Mouse (Mus musculus): Measurements from ENCODE around the gene Hrh1. TPM values are rescaled to one million over a fixed set of nuclear protein-coding genes. Genes with fewer than 3 reads are reported as not detected.

Hrh1 gene
- polyA plus RNA-seq, 1 experiment from 2014 or later = 1.9 TPM

DNA sequence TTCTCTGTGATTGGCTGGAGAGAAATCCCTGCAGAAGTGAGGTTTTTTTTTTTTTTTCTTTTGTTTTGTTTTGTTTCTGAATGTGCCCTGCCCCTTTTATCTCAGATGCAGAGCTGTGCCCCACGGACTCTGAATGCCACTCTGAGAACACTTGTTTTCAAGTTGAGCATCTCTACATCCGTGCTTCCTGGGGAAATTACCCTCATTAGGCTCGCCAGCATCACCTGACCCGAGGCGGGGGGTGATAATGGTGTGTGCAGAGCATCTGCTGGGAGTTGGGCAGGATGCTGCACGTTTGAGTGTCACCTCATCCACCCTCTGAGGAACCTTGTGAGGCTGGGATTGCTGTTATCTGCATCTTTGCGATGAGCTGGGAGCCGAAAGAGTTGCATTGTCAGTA is 14.2 kb downstream of the Hrh1 start:
- no peak overlapping the region for H3K27ac ChIP-seq (ENCODE audit: low read depth, low read length)
- no peak overlapping the region for H3K4me2 ChIP-seq (ENCODE audit: low read length)
- H3K9me3 ChIP-seq (ENCODE audit: control insufficient read depth, low read length) = no peaks in the 10 kb centered on the region
- 57% methylated on average over 8 of the region's 8 CpGs for WGBS
- H3K4me1 ChIP-seq (ENCODE audit: control insufficient read depth, insufficient read depth, low read depth, low read length) = no peaks in the 10 kb centered on the region; the same call in 1 of the 2 replicates
- no peak overlapping the region for H3K4me3 ChIP-seq (ENCODE audit: low read length)
- no peak overlapping the region for H3K9ac ChIP-seq (ENCODE audit: low read depth, low read length)
- H3K36me3 ChIP-seq (ENCODE audit: control insufficient read depth, insufficient read depth, low read length) = no peaks in the 10 kb centered on the region
- ATAC-seq = no peak
- no peaks in the 10 kb centered on the region for H3K27me3 ChIP-seq (replicated peaks; ENCODE audit: control insufficient read depth, insufficient read depth, low read length)

GRCm38 (mm10) chr6:114414510-114414909 is 16.8 kb downstream of the Hrh1 start:
- Histone ChIP-seq H3K9me3 (ENCODE audit: control insufficient read depth, low read length) (no peaks in the 10 kb centered on the region), H3K27me3 (replicated peaks; ENCODE audit: control insufficient read depth, insufficient read depth, low read length) (no peaks in the 10 kb centered on the region), H3K4me1 (ENCODE audit: control insufficient read depth, insufficient read depth, low read depth, low read length) (no peaks in the 10 kb centered on the region; the same call in 1 of the 2 replicates), H3K4me2 (ENCODE audit: low read length) (no peak overlapping the region), H3K36me3 (ENCODE audit: control insufficient read depth, insufficient read depth, low read length) (no peaks in the 10 kb centered on the region), H3K4me3 (ENCODE audit: low read length) (no peak overlapping the region), H3K27ac (ENCODE audit: low read depth, low read length) (no peak overlapping the region), H3K9ac (ENCODE audit: low read depth, low read length) (no peak overlapping the region)
- 30% methylated on average over 8 of the region's 8 CpGs for WGBS
- ATAC-seq = peak; percentile 69

GRCm38 (mm10) chr6:114418037-114418436 is 20.3 kb downstream of the Hrh1 start:
- Histone ChIP-seq H3K27ac (ENCODE audit: low read depth, low read length) (no peak overlapping the region), H3K4me2 (ENCODE audit: low read length) (no peak overlapping the region), H3K9me3 (ENCODE audit: control insufficient read depth, low read length) (no peaks in the 10 kb centered on the region), H3K9ac (ENCODE audit: low read depth, low read length) (no peak overlapping the region), H3K36me3 (ENCODE audit: control insufficient read depth, insufficient read depth, low read length) (no peaks in the 10 kb centered on the region), H3K27me3 (replicated peaks; ENCODE audit: control insufficient read depth, insufficient read depth, low read length) (no peaks in the 10 kb centered on the region), H3K4me1 (ENCODE audit: control insufficient read depth, insufficient read depth, low read depth, low read length) (no peaks in the 10 kb centered on the region; the same call in 1 of the 2 replicates), H3K4me3 (ENCODE audit: low read length) (no peak overlapping the region)
- no peak for ATAC-seq
- 72% methylated on average over 2 of the region's 2 CpGs for WGBS

DNA sequence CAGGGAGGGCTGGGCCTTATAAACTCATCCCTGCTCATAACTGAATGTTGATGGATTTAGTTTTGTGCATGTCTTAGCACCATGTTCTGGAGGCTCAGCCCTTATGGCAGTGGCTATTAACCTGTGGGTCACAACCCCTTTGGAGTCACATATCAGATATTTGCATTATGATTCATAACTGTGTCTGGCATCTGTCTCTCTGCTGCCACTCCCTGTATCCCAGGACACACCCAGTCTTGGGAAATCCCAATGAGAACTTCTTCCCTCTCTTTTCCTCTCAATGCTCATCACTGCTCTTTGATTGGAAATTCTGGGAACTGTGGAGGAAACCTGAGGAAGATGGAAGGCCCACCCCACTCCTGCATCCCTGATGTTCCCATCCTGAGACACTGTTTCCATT is 23.3 kb downstream of the Hrh1 start:
- no peak overlapping the region for H3K9ac ChIP-seq (ENCODE audit: low read depth, low read length)
- H3K4me3 ChIP-seq (ENCODE audit: low read length) = no peak overlapping the region
- H3K4me1 ChIP-seq (ENCODE audit: control insufficient read depth, insufficient read depth, low read depth, low read length) = no peaks in the 10 kb centered on the region
- no peak overlapping the region for H3K4me2 ChIP-seq (ENCODE audit: low read length)
- no peaks in the 10 kb centered on the region for H3K27me3 ChIP-seq (replicated peaks; ENCODE audit: control insufficient read depth, insufficient read depth, low read length)
- H3K27ac ChIP-seq (ENCODE audit: low read depth, low read length) = no peak overlapping the region
- no peak for ATAC-seq
- no peaks in the 10 kb centered on the region for H3K36me3 ChIP-seq (ENCODE audit: control insufficient read depth, insufficient read depth, low read length)
- no peaks in the 10 kb centered on the region for H3K9me3 ChIP-seq (ENCODE audit: control insufficient read depth, low read length)

DNA sequence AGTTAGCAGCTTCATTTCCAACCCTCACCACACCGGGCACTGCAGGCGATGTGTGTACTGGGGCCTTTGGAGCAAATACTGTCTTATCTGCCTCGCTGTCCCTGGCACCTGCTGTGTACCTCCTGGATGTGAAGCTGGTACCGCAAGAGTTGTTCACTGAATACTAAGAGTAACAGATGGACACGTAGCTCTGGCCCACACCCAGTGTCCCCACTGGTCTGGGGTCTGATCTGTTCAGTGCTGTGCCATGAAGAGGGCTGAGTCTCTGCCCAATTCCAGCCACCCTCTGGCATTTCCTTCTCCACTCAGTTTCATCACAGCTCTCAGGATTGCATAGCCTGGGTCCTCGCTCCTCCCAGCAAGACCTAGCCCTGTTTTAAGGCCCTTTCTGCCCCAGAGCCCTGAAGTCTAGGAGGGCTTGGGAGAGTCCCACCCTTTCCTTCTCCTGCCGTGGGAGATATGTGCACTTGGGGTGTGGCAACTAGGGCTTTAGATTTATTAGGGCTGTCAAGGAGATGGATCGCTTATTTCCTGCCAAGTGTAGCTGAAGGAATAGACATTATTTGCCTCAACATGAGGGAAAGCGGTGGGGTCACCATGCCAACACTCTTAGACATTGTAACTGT is 25.4 kb downstream of the Hrh1 start:
- ATAC-seq = no peak
- H3K4me2 ChIP-seq (ENCODE audit: low read length) = no peak overlapping the region
- H3K9me3 ChIP-seq (ENCODE audit: control insufficient read depth, low read length) = no peaks in the 10 kb centered on the region
- H3K27ac ChIP-seq (ENCODE audit: low read depth, low read length) = no peak overlapping the region
- H3K4me1 ChIP-seq (ENCODE audit: control insufficient read depth, insufficient read depth, low read depth, low read length) = peaks cover 3% of the 10 kb centered on the region; the same call in 1 of the 2 replicates
- no peak overlapping the region for H3K4me3 ChIP-seq (ENCODE audit: low read length)
- H3K9ac ChIP-seq (ENCODE audit: low read depth, low read length) = no peak overlapping the region
- H3K27me3 ChIP-seq (replicated peaks; ENCODE audit: control insufficient read depth, insufficient read depth, low read length) = no peaks in the 10 kb centered on the region
- WGBS = 68% methylated on average over 9 of the region's 9 CpGs
- no peaks in the 10 kb centered on the region for H3K36me3 ChIP-seq (ENCODE audit: control insufficient read depth, insufficient read depth, low read length)

DNA sequence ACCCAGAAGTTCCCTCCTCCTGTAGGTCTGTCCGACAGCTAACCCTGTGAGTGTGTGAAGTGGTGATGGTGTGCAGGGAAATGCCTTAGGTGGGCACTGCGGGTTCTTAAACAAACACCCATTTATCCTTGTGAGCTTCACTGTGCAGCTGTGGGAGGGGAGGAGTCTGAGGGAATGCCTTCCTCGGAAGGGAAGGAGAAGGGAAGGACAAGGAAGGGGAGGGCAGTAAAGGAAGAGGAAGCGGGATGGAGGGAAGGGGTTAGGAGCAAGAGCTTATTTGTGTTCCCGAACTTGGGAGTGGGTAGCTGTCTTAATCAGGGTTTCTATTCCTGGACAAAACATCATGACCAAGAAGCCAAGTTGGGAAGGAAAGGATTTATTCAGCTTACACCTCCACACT is 27.6 kb downstream of the Hrh1 start:
- no peaks in the 10 kb centered on the region for H3K36me3 ChIP-seq (ENCODE audit: control insufficient read depth, insufficient read depth, low read length)
- no peak overlapping the region for H3K9ac ChIP-seq (ENCODE audit: low read depth, low read length)
- H3K4me3 ChIP-seq (ENCODE audit: low read length) = no peak overlapping the region
- H3K27ac ChIP-seq (ENCODE audit: low read depth, low read length) = no peak overlapping the region
- peaks cover 3% of the 10 kb centered on the region; the same call in 1 of the 2 replicates for H3K4me1 ChIP-seq (ENCODE audit: control insufficient read depth, insufficient read depth, low read depth, low read length)
- H3K9me3 ChIP-seq (ENCODE audit: control insufficient read depth, low read length) = no peaks in the 10 kb centered on the region
- WGBS = 54% methylated on average over 5 of the region's 5 CpGs
- ATAC-seq = no peak
- no peaks in the 10 kb centered on the region for H3K27me3 ChIP-seq (replicated peaks; ENCODE audit: control insufficient read depth, insufficient read depth, low read length)
- no peak overlapping the region for H3K4me2 ChIP-seq (ENCODE audit: low read length)

- Histone ChIP-seq H3K4me1 (ENCODE audit: control insufficient read depth, insufficient read depth, low read depth, low read length) (peaks cover 3% of the 10 kb centered on the region; the same call in 1 of the 2 replicates), H3K4me2 (ENCODE audit: low read length) (no peak overlapping the region), H3K9ac (ENCODE audit: low read depth, low read length) (no peak overlapping the region), H3K27ac (ENCODE audit: low read depth, low read length) (peak overlapping the region; percentile 32; the same call in 1 of the 2 replicates), H3K9me3 (ENCODE audit: control insufficient read depth, low read length) (no peaks in the 10 kb centered on the region), H3K4me3 (ENCODE audit: low read length) (no peak overlapping the region), H3K36me3 (ENCODE audit: control insufficient read depth, insufficient read depth, low read length) (no peaks in the 10 kb centered on the region), H3K27me3 (replicated peaks; ENCODE audit: control insufficient read depth, insufficient read depth, low read length) (no peaks in the 10 kb centered on the region)
- WGBS = 37% methylated on average over 13 of the region's 13 CpGs
- ATAC-seq = peak; percentile 81
Observed at GRCm38 (mm10) chr6:114427641-114428040, 29.9 kb downstream of the Hrh1 start.

GRCm38 (mm10) chr6:114428831-114429230 is 31.1 kb downstream of the Hrh1 start:
- H3K4me1 ChIP-seq (ENCODE audit: control insufficient read depth, insufficient read depth, low read depth, low read length) = peaks cover 3% of the 10 kb centered on the region; the same call in 1 of the 2 replicates
- no peak overlapping the region for H3K9ac ChIP-seq (ENCODE audit: low read depth, low read length)
- 47% methylated on average over 16 of the region's 16 CpGs for WGBS
- no peak overlapping the region for H3K4me2 ChIP-seq (ENCODE audit: low read length)
- peak; percentile 34 for ATAC-seq
- no peaks in the 10 kb centered on the region for H3K9me3 ChIP-seq (ENCODE audit: control insufficient read depth, low read length)
- H3K4me3 ChIP-seq (ENCODE audit: low read length) = no peak overlapping the region
- H3K27ac ChIP-seq (ENCODE audit: low read depth, low read length) = no peak overlapping the region
- no peaks in the 10 kb centered on the region for H3K27me3 ChIP-seq (replicated peaks; ENCODE audit: control insufficient read depth, insufficient read depth, low read length)
- no peaks in the 10 kb centered on the region for H3K36me3 ChIP-seq (ENCODE audit: control insufficient read depth, insufficient read depth, low read length)

GRCm38 (mm10) chr6:114432591-114432990 is 34.9 kb downstream of the Hrh1 start:
- WGBS = 46% methylated on average over 3 of the region's 3 CpGs
- H3K4me3 ChIP-seq (ENCODE audit: low read length) = no peak overlapping the region
- H3K9ac ChIP-seq (ENCODE audit: low read depth, low read length) = no peak overlapping the region
- H3K27me3 ChIP-seq (replicated peaks; ENCODE audit: control insufficient read depth, insufficient read depth, low read length) = no peaks in the 10 kb centered on the region
- H3K27ac ChIP-seq (ENCODE audit: low read depth, low read length) = no peak overlapping the region
- no peaks in the 10 kb centered on the region for H3K9me3 ChIP-seq (ENCODE audit: control insufficient read depth, low read length)
- ATAC-seq = no peak
- H3K36me3 ChIP-seq (ENCODE audit: control insufficient read depth, insufficient read depth, low read length) = no peaks in the 10 kb centered on the region
- H3K4me1 ChIP-seq (ENCODE audit: control insufficient read depth, insufficient read depth, low read depth, low read length) = peaks cover 8% of the 10 kb centered on the region
- H3K4me2 ChIP-seq (ENCODE audit: low read length) = no peak overlapping the region

All from hindbrain, embryonic 16.5 days (tissue).